Mouse (Mus musculus) Patski (cell line): ENCODE measurements around the gene Mlh3. TPM values are rescaled to one million over a fixed set of nuclear protein-coding genes. Genes with fewer than 3 reads are reported as not detected.

Source experiments
- ATAC-seq: fragments of 100-300 bp; one replicate; pipeline ENCODE4 v1.8.0; 2021
- CTCF ChIA-PET: fragments of 350-600 bp; sonication (Branson Sonifier 250); formaldehyde crosslinking; loops from one replicate; lab custom pipeline; 2022; ENCODE audit warnings: inconsistent platforms; lab: Charles Lee
- POLR2A ChIA-PET: fragments of 350-600 bp; sonication (Branson Sonifier 250); formaldehyde crosslinking; loops from one replicate; lab custom pipeline; 2022; ENCODE audit warnings: antibody characterized with exemption, inconsistent platforms; lab: Charles Lee
- DNase-seq: peaks from one replicate; pipeline ENCODE4 v3.0.0-alpha.2; 2011; ENCODE audit warnings: low read depth, low spot score
- H3K27me3 ChIP-seq: fragments of 371-371 bp; one replicate; pipeline ENCODE4 v1.5.1; 2021
- CTCF ChIP-seq: fragments of 100-300 bp; IDR thresholded peaks from one replicate; pipeline ENCODE4 v1.5.1; 2021
- in situ Hi-C: fragments of 300-500 bp; cut with MboI; formaldehyde crosslinking; loops from 3 replicates; pipeline ENCODE4 v1.11.1; 2018; ENCODE audit warnings: low pct_unique_long_range_greater_than_20kb, mixed read lengths
- polyA plus RNA-seq: library from polyadenylated mRNA; unstranded; gene quantifications from one replicate; pipeline ENCODE4 v1.2.3, GENCODE M21; 2021

Mlh3 gene
- polyA plus RNA-seq, 1 experiment from 2014 or later: 9.3 TPM

DNA sequence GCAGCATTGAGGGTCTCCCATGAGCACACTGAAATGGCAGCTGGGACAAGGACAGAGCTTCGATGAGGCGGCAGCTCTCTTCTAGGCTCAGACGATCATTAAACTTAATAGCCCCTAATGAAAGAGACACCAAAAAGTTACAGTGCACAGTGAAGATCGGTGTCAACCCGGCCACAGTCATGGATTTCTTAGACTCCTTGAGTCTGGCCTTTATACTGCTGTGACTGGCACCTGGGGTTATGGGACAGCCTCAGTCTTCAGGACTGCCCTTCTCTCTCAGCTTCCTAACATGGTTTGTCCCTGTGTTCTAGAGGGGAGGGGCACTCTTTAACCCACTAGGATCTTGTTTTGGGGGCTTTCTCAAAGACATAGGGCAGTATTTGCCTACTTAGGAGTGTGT, 32.8 kb downstream of the Mlh3 start:
- no peak for TF ChIP-seq CTCF
- in situ Hi-C loops: no loop called here
- ATAC-seq: no peak
- ChIA-PET POLR2A (interaction anchor here (0.9 kb wide), 1 partner anchor 42 kb away, joined by 3 read pairs; no protein-coding TSS in a partner anchor), CTCF (no interaction called here)
- DNase-seq: no peak
- H3K27me3 ChIP-seq: no peaks in the 10 kb centered on the region

- DNase-seq: peak; percentile 73
- in situ Hi-C loops: loop anchor here (5.0 kb wide), 1 partner anchor 54 kb away; the partner anchor contains the start of genes Acyp1 and Zc2hc1c
- ChIA-PET POLR2A (no interaction called here), CTCF (no interaction called here)
- no peaks in the 10 kb centered on the region for H3K27me3 ChIP-seq
- no peak for TF ChIP-seq CTCF
- ATAC-seq: peak; percentile 85
Measured at GRCm38 (mm10) chr12:85233376-85234358, 36.7 kb downstream of the Mlh3 start.

DNA sequence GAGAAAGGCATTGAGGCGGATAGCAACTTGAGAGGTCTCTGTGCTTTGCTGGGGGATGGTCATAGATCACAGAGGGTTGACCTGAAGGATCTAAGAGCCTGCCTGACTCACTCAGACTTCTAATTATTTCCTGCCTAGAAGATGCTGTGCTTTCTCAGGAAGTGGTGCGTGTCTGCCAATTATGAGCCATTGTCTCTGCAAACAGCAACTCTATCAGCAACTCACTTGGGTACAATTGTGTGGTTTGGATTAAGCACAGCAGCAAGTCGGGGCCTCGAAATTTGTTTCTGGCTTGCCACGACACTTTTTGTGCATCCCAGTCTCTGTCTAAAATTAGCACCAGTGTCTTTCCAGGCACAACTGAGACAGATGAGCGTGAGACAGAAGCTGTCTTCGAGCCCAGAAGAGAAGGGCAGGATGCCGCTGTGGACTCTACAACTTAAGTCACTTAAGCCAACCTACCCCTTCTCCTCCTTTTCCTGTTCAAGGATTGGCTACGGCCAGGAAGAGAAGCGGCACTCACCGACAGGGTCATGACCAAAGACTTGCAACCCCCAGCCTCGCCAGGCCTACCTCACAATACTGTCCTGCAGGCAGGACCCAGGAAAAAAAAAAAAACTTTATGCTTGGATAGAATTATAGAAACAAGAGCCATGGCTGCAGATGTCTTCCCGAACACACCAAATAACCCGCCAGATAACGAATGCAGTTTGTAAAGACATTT, 42.4 kb downstream of the Mlh3 start:
- CTCF ChIA-PET: interaction anchor here (1.4 kb wide), 1 partner anchor 58 kb away, joined by 4 read pairs; no protein-coding TSS in a partner anchor

GRCm38 (mm10) chr12:85227227-85227626, 43.2 kb downstream of the Mlh3 start:
- no peak for DNase-seq
- ChIA-PET POLR2A (interaction anchor here (0.5 to 0.6 kb wide), 2 partner anchors 113 to 445 kb away, joined by 3 to 7 read pairs; no protein-coding TSS in a partner anchor), CTCF (interaction anchor here (1.4 kb wide), 1 partner anchor 57 kb away, joined by 4 read pairs; no protein-coding TSS in a partner anchor)
- no peak for ATAC-seq
- no peak for TF ChIP-seq CTCF
- no peaks in the 10 kb centered on the region for H3K27me3 ChIP-seq
- in situ Hi-C loops: loop anchor here (5.0 kb wide), 1 partner anchor 50 kb away; the partner anchor contains the start of gene Pgf

More for the DNA sequence above, 42.4 kb downstream of the Mlh3 start:
- DNase-seq (peak; percentile 68), ATAC-seq (peak; percentile 44)
- TF ChIP-seq CTCF: no peak
- in situ Hi-C loops: loop anchor here (5.0 kb wide), 1 partner anchor 51 kb away; the partner anchor contains the start of gene Pgf
- no peaks in the 10 kb centered on the region for H3K27me3 ChIP-seq
- POLR2A ChIA-PET: interaction anchor here (0.6 kb wide), 1 partner anchor 21 kb away, joined by 3 read pairs; no protein-coding TSS in a partner anchor

GRCm38 (mm10) chr12:85219905-85220290, 50.5 kb downstream of the Mlh3 start:
- H3K27me3 ChIP-seq: no peaks in the 10 kb centered on the region
- ChIA-PET CTCF (interaction anchor here (1.2 to 2.5 kb wide), 2 partner anchors 11 to 27 kb away, joined by 3 to 8 read pairs; no protein-coding TSS in a partner anchor), POLR2A (interaction anchor here (0.8 to 1.4 kb wide), 5 partner anchors 14 to 78 kb away, joined by 3 to 6 read pairs (median 4); no protein-coding TSS in a partner anchor)
- DNase-seq: no peak
- in situ Hi-C loops: no loop called here
- no peak for TF ChIP-seq CTCF
- no peak for ATAC-seq

- ChIA-PET CTCF (interaction anchor here (0.9 to 2.5 kb wide), 5 partner anchors 10 to 86 kb away, joined by 3 to 8 read pairs (median 3); no protein-coding TSS in a partner anchor), POLR2A (interaction anchor here (1.2 to 1.4 kb wide), 3 partner anchors 18 to 79 kb away, joined by 4 to 6 read pairs (median 4); no protein-coding TSS in a partner anchor)
- no peak for DNase-seq
- in situ Hi-C loops: no loop called here
- TF ChIP-seq CTCF: no peak
- no peaks in the 10 kb centered on the region for H3K27me3 ChIP-seq
- ATAC-seq: peak; percentile 95
Measured at GRCm38 (mm10) chr12:85219236-85219904, 51.0 kb downstream of the Mlh3 start, which contains the start of gene Eif2b2. Gene Eif2b2, plus strand, starts transcription at chr12:85219481.

- in situ Hi-C loops: no loop called here
- no peaks in the 10 kb centered on the region for H3K27me3 ChIP-seq
- ATAC-seq: no peak
- no peak for TF ChIP-seq CTCF
- ChIA-PET CTCF (interaction anchor here (1.3 to 2.5 kb wide), 3 partner anchors 25 to 48 kb away, joined by 3 to 8 read pairs (median 4); no protein-coding TSS in a partner anchor), POLR2A (interaction anchor here (0.6 to 0.7 kb wide), 2 partner anchors 30 to 420 kb away, joined by 3 to 4 read pairs; no protein-coding TSS in a partner anchor)
- DNase-seq: no peak
Measured at GRCm38 (mm10) chr12:85217733-85218310, 52.6 kb downstream of the Mlh3 start.

DNA sequence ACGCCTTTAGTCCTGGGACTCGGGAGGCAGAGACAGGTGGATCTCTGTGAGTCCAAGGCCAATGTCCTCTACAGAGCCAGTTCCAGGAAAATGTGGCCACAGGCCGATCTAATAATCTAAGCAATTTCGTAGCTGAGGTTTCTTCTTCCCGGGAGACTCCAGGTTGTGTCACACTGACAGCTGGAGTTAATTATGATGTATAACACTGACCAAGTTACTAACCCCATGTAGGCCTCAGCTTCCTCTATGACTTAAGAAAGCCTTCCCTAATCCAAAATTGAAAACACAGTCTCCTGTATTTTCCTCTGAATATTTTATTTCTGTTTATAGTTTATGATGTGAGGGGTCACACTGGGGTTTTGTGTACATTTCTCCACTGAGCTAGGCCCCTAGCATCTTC, 55.4 kb downstream of the Mlh3 start:
- H3K27me3 ChIP-seq: no peaks in the 10 kb centered on the region
- ATAC-seq (no peak), DNase-seq (no peak)
- POLR2A ChIA-PET: no interaction called here
- CTCF ChIA-PET: interaction anchor here (1.9 kb wide), 1 partner anchor 13 kb away, joined by 4 read pairs; no protein-coding TSS in a partner anchor
- in situ Hi-C loops: no loop called here
- no peak for TF ChIP-seq CTCF

GRCm38 (mm10) chr12:85208687-85209199, 61.7 kb downstream of the Mlh3 start:
- ATAC-seq (no peak), DNase-seq (no peak)
- POLR2A ChIA-PET: no interaction called here
- H3K27me3 ChIP-seq: no peaks in the 10 kb centered on the region
- CTCF ChIA-PET: interaction anchor here (0.8 kb wide), 1 partner anchor 33 kb away, joined by 3 read pairs; no protein-coding TSS in a partner anchor
- in situ Hi-C loops: no loop called here
- no peak for TF ChIP-seq CTCF
